Comparison of ENCODE assay signal across 27 mouse cellular contexts in the genomic region with DNA sequence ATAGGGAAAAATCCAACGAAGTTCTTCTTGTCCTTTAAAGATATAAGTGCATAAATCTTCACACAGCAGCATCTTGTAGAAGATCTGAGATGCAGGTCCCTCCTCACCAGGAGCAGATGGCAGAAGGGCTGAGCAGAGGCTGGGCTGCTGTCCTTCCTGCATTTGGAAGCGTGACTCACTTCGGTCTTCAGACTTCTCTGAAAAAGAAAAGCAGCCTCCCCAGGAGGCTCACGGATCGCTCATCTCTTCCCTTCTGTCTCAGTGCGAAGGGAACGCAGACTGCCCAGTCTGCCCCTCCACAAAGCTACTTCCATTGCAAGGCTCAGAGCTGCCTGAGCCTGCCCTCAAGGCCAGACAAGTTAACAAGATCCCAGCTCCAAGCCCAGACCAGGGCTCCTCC. TPM values are rescaled to one million over a fixed set of nuclear protein-coding genes. Genes with fewer than 3 reads are reported as not detected.
DNase-seq lines count a peak whose midpoint lies in the region; ATAC-seq and TF ChIP-seq lines count a peak whose summit lies in the region.
"Had no signal": no experiment of that assay in that cellular context is flagged by ENCODE, and none has a peak within 500 bp of the region (broad histone marks: within the 10 kb centered on the region; RNA-seq: fewer than 3 reads in every experiment).

No protein-coding gene starts in this region.

- no peak for ATAC-seq in megakaryocyte progenitor cell, adult 5-6 weeks (replicated peaks; ENCODE audit: poor library complexity)
- ATAC-seq in midbrain, postnatal 0 days (ENCODE audit: low FRiP score) = no peak
- ATAC-seq: activated CD4-positive, CD25-positive, alpha-beta regulatory T cell, adult 4 months; forebrain, embryonic 14.5 days; hindbrain, postnatal 0 days; lung, postnatal 0 days; Patski had no signal

- no peak overlapping the region for H3K4me2 ChIP-seq in midbrain, postnatal 0 days (ENCODE audit: low read depth, low read length, poor library complexity, severe bottlenecking)
- H3K4me2 ChIP-seq: heart, embryonic 13.5 days; liver, embryonic 13.5 days had no signal

- H3K27me3 ChIP-seq in midbrain, postnatal 0 days (ENCODE audit: insufficient read depth, low read length) = no peaks in the 10 kb centered on the region
- H3K27me3 ChIP-seq: heart, embryonic 13.5 days; Patski had no signal

- no peak for TF ChIP-seq POLR2A in bone marrow macrophage, adult 2 months (IDR thresholded peaks at IDR 0.05; ENCODE audit: borderline replicate concordance, low read depth, low read length)

- no peak overlapping the region for H3K27ac ChIP-seq in bone marrow macrophage, adult 2 months (ENCODE audit: insufficient read depth, low read depth, low read length)
- no peak overlapping the region for H3K27ac ChIP-seq in midbrain, postnatal 0 days (ENCODE audit: low read depth, low read length)
- H3K27ac ChIP-seq: gastrocnemius, adult 2 months; heart, embryonic 13.5 days; hindbrain, postnatal 0 days; kidney, postnatal 0 days; liver, embryonic 13.5 days had no signal

- peaks cover 25% of the 10 kb centered on the region for H3K4me1 ChIP-seq in bone marrow macrophage, adult 2 months (ENCODE audit: control insufficient read depth, insufficient read depth, low read length)
- no peaks in the 10 kb centered on the region for H3K4me1 ChIP-seq in midbrain, postnatal 0 days (ENCODE audit: insufficient read depth, low read length)
- H3K4me1 ChIP-seq: liver, embryonic 13.5 days had no signal

- WGBS in midbrain, postnatal 0 days = 21% methylated on average over 7 of the region's 7 CpGs

- DNase-seq in layer of hippocampus, adult 18-20 months (ENCODE audit: low spot score in 2 of 2) = peak; percentile 32 to 56
- no peak for DNase-seq in layer of hippocampus, postnatal 14 days (ENCODE audit: low spot score in 2 of 2)
- peak; percentile 71 for DNase-seq in layer of hippocampus, adult 9-11 months
- peak; percentile 67 to 69 for DNase-seq in right cerebral cortex, adult 2 months (ENCODE audit: low spot score in 2 of 2)
- no peak for DNase-seq in midbrain, postnatal 0 days (ENCODE audit: low spot score)
- DNase-seq in liver = no peak
- DNase-seq: adrenal gland, postnatal 25 days; B cell, adult 2 months; cerebellum, adult 9-10 months; embryo, embryonic 11 days; gastrocnemius, adult 2 months; heart, postnatal 4 days; kidney, adult 11 months; liver, embryonic 13.5 days; midbrain, embryonic 14.5 days; thymus, adult 18-20 months had no signal

- H3K4me3 ChIP-seq in bone marrow macrophage, adult 2 months (ENCODE audit: insufficient read depth, low read length) = 0 out of 2 replicates have a peak overlapping the region, but pooled peaks have one; percentile 20
- H3K4me3 ChIP-seq in midbrain, postnatal 0 days (ENCODE audit: low read depth, low read length) = no peak overlapping the region
- H3K4me3 ChIP-seq: gastrocnemius, adult 2 months; heart, embryonic 13.5 days; liver, embryonic 13.5 days had no signal

- no peaks in the 10 kb centered on the region for H3K9me3 ChIP-seq in midbrain, postnatal 0 days (ENCODE audit: low read length)
- H3K9me3 ChIP-seq: heart, embryonic 13.5 days; liver, embryonic 13.5 days had no signal

- H3K9ac ChIP-seq in midbrain, postnatal 0 days (replicated peaks; ENCODE audit: low read length, poor library complexity, severe bottlenecking) = no peak overlapping the region
- H3K9ac ChIP-seq: heart, embryonic 13.5 days; liver, embryonic 13.5 days had no signal

- no peak for TF ChIP-seq CTCF in bone marrow macrophage, adult 2 months (IDR thresholded peaks at IDR 0.05; ENCODE audit: low read depth, low read length)
- TF ChIP-seq CTCF in midbrain, postnatal 0 days (IDR thresholded peaks at IDR 0.05) = no peak

- no peaks in the 10 kb centered on the region for H3K36me3 ChIP-seq in midbrain, postnatal 0 days (ENCODE audit: insufficient read depth, low read length)
- H3K36me3 ChIP-seq: heart, embryonic 13.5 days; liver, embryonic 13.5 days had no signal

RNA-seq across cellular contexts. Expression of gene Oprd1, which starts 26.6 kb away (rescaled TPM):
- total RNA-seq in layer of hippocampus, adult 18-20 months (2021) = 10 to 100 TPM; 11.3 to 12.2 TPM
- 1 to 10 TPM; 7.5 to 8.5 TPM for total RNA-seq in layer of hippocampus, postnatal 14 days (2021)
- polyA plus RNA-seq in bone marrow macrophage, adult 2 months (2012; ENCODE audit: insufficient read depth, insufficient read length, missing spikeins) = not detected in 2 replicates
- total RNA-seq in megakaryocyte progenitor cell, adult 5-6 weeks (2015) = not detected in 2 replicates
- not detected in 2 replicates for total RNA-seq in megakaryocyte progenitor cell, adult 5-6 weeks (2017)
- 2.2 and 2.6 TPM in 2 replicates for total RNA-seq in midbrain, postnatal 0 days (2014; rRNA removed)
- 0.65 and 0.79 TPM in 2 replicates for polyA plus RNA-seq in midbrain, postnatal 0 days (2015; fragmentation: Nextera tagmentation; extraction: Ambion mirVana)
- total RNA-seq: gastrocnemius, adult 2 months; granulocyte monocyte progenitor cell, adult 5-6 weeks; megakaryocyte, adult 5-6 weeks had no signal
- polyA plus RNA-seq: activated CD4-positive, CD25-positive, alpha-beta regulatory T cell, adult 4 months; lung, postnatal 0 days; Patski had no signal

RNA-seq across cellular contexts. Expression of gene Ythdf2, which starts 41.2 kb away (rescaled TPM):
- 10 to 100 TPM; 48.5 to 48.6 TPM for total RNA-seq in layer of hippocampus, adult 18-20 months (2021)
- 10 to 100 TPM; 46.4 to 49.5 TPM for total RNA-seq in layer of hippocampus, postnatal 14 days (2021)
- polyA plus RNA-seq in bone marrow macrophage, adult 2 months (2012; ENCODE audit: insufficient read depth, insufficient read length, missing spikeins) = 50.3 and 51.4 TPM in 2 replicates
- 64.7 and 66.5 TPM in 2 replicates for total RNA-seq in megakaryocyte progenitor cell, adult 5-6 weeks (2015)
- 64.0 and 69.7 TPM in 2 replicates for total RNA-seq in megakaryocyte progenitor cell, adult 5-6 weeks (2017)
- total RNA-seq in midbrain, postnatal 0 days (2014; rRNA removed) = 53.5 and 62.7 TPM in 2 replicates
- polyA plus RNA-seq in midbrain, postnatal 0 days (2015; fragmentation: Nextera tagmentation; extraction: Ambion mirVana) = 96.7 and 117 TPM in 2 replicates

Comparison
In these comparisons a context has a peak if more than half of its experiments do, and no peak if none do; other contexts are left out.
1. DNase-seq: peak in layer of hippocampus, adult 18-20 months (2 of 2), layer of hippocampus, adult 9-11 months (single experiment) and right cerebral cortex, adult 2 months (2 of 2); none in layer of hippocampus, postnatal 14 days (0 of 2), midbrain, postnatal 0 days (single experiment) and liver (single experiment).